Mouse (Mus musculus) myocyte (in vitro differentiated cells): Measurements from ENCODE around the gene Dctpp1.

ENCODE experiments used
- CEBPB ChIP-seq: IDR thresholded peaks from 2 replicates; pipeline ENCODE4 v1.6.1; 2011; ENCODE audit warnings: mild to moderate bottlenecking, moderate library complexity; ENCODE audit not compliant: poor library complexity, insufficient read depth, severe bottlenecking
- E2F4 ChIP-seq: IDR thresholded peaks from one replicate; pipeline ENCODE4 v1.6.1; 2011; ENCODE audit warnings: mild to moderate bottlenecking, control low read depth, moderate library complexity; ENCODE audit not compliant: insufficient read depth
- MAX ChIP-seq: IDR thresholded peaks from one replicate; pipeline ENCODE4 v1.6.1; 2011; ENCODE audit warnings: low read depth, mild to moderate bottlenecking, control low read depth
- MYOD1 ChIP-seq, 3 experiments: IDR thresholded peaks; one replicate each; pipeline ENCODE4 v1.6.1; 2011; ENCODE audit warnings: control low read depth in 2 of 3, low read depth in 2 of 3, mild to moderate bottlenecking in 2 of 3, moderate library complexity in 1 of 3; ENCODE audit not compliant: insufficient read length in 2 of 3, control insufficient read depth in 1 of 3
- MYOG ChIP-seq, 3 experiments: IDR thresholded peaks; one replicate each; pipeline ENCODE4 v1.6.1; 2011; ENCODE audit warnings: control low read depth in 2 of 3, low read depth in 2 of 3, mild to moderate bottlenecking in 2 of 3; ENCODE audit not compliant: insufficient read length in 2 of 3, control insufficient read depth in 1 of 3, insufficient read depth in 1 of 3
- POLR2A ChIP-seq: IDR thresholded peaks from one replicate; pipeline ENCODE4 v1.6.1; 2011; ENCODE audit warnings: low read depth, mild to moderate bottlenecking, control low read depth, moderate library complexity; ENCODE audit not compliant: insufficient read length
- POLR2AphosphoS2 ChIP-seq: IDR thresholded peaks from one replicate; pipeline ENCODE4 v1.6.1; 2011; ENCODE audit warnings: low read depth, control low read depth; ENCODE audit not compliant: insufficient read length
- REST ChIP-seq: IDR thresholded peaks from one replicate; pipeline ENCODE4 v1.6.1; 2011; ENCODE audit warnings: mild to moderate bottlenecking, control low read depth, moderate library complexity; ENCODE audit not compliant: insufficient read depth, insufficient read length
- SRF ChIP-seq: IDR thresholded peaks from one replicate; pipeline ENCODE4 v1.6.1; 2011; ENCODE audit warnings: low read depth; ENCODE audit not compliant: control insufficient read depth, insufficient read length
- TCF12 ChIP-seq: IDR thresholded peaks from one replicate; pipeline ENCODE4 v1.6.1; 2011; ENCODE audit warnings: mild to moderate bottlenecking, control low read depth; ENCODE audit not compliant: poor library complexity, insufficient read depth, severe bottlenecking
- TCF3 ChIP-seq: IDR thresholded peaks from one replicate; pipeline ENCODE4 v1.6.1; 2011; ENCODE audit warnings: low read depth, control low read depth; ENCODE audit not compliant: insufficient read length
- USF1 ChIP-seq: IDR thresholded peaks from one replicate; pipeline ENCODE4 v1.6.1; 2011; ENCODE audit warnings: low read depth, mild to moderate bottlenecking, control low read depth, moderate library complexity

DNA sequence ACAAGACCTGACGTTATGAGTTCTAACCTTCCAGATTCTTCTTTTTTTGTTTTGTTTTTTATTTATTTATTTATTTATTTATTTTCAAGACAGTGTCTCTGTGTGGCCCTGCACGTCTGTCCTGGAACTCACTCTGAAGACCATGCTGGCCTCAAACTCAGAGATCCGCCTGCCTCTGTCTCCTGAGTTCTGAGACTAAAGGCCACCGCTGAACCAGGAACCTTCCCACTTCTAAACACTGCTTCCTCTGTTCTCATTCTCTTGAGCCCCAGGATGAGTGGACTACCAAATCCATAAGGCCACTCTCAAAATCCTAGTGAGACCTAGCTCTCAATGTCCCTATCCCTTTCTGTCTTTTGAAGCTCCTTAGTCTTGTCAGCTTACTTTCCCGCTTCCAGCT lies 50.7 kb downstream of the Dctpp1 start:
- TF ChIP-seq POLR2A (no peak), MAX (no peak), TCF12 (no peak), E2F4 (no peak), TCF3 (no peak), POLR2AphosphoS2 (no peak), MYOG (IDR thresholded peaks at IDR 0.05; ENCODE audit: control insufficient read depth in 1 of 3, insufficient read depth in 1 of 3, insufficient read length in 2 of 3, low read depth in 2 of 3) (no peak), USF1 (no peak), MYOD1 (IDR thresholded peaks at IDR 0.05; ENCODE audit: control insufficient read depth in 1 of 3, insufficient read length in 2 of 3, low read depth in 2 of 3) (no peak), CEBPB (no peak), REST (no peak), SRF (no peak)
